Mouse (Mus musculus): ENCODE measurements around the gene Rhbdd2. TPM values are rescaled to one million over a fixed set of nuclear protein-coding genes. Genes with fewer than 3 reads are reported as not detected.

Rhbdd2 gene
- polyA plus RNA-seq, 1 experiment: 13.9 TPM

DNA sequence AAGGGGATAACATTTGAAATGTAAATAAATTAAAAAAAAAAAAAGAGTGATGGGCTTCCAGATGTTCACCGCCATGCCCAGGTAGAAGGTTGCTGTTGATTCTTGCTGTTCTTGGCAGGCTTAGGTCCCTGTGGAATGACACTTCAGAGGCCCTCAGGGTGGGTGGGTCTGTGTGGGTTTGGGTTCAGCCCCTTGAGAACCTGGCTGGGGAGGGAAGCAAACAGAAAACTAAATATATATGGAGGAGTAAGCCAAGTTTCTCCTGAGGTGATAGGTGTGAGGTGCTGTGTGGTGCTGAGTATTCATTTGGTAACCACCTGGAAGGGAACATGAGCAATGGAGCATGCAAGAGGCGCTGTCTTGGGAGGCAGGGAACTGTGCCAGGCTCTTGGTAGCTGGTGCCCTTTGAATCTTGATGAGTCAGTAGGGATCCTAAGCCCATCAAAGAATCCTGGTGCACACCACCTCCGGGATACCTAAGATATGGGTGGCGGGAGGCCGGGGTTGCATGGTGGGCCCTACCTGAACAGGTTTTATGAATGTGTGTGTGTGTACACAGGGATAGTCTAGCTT is 60.9 kb downstream of the Rhbdd2 start:
- TF ChIP-seq POLR2A (IDR thresholded peaks at IDR 0.05; ENCODE audit: borderline replicate concordance, low read depth, low read length) (no peak), CTCF (IDR thresholded peaks at IDR 0.05; ENCODE audit: low read depth, low read length) (no peak)
- peaks cover 14% of the 10 kb centered on the region for H3K4me1 ChIP-seq (ENCODE audit: control insufficient read depth, insufficient read depth, low read length)
- H3K4me3 ChIP-seq (ENCODE audit: insufficient read depth, low read length): no peak overlapping the region
- no peak overlapping the region for H3K27ac ChIP-seq (ENCODE audit: insufficient read depth, low read depth, low read length)

DNA sequence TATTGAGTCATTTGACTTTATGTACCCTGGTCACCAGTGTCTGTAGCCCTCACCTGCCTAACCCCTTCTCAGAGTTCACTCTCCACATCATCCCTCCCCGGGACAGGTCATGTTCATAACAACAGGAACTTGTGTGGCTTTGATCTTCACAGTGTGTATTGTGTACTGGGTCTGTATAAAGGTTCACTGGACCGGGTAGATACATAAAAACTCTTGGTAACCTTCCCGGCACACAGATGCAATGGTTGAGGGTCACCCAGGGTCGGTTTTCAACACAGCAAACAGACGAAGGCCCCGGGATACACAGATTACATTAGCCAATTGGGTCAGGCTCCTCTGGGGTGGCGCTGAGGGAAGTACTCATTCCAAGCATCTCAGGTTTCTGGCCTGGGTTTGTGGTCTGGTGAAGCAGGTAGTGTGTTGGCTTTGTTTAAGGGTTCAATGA is 62.9 kb downstream of the Rhbdd2 start:
- no peak overlapping the region for H3K4me3 ChIP-seq (ENCODE audit: insufficient read depth, low read length)
- peaks cover 15% of the 10 kb centered on the region for H3K4me1 ChIP-seq (ENCODE audit: control insufficient read depth, insufficient read depth, low read length)
- no peak overlapping the region for H3K27ac ChIP-seq (ENCODE audit: insufficient read depth, low read depth, low read length)
- TF ChIP-seq CTCF (IDR thresholded peaks at IDR 0.05; ENCODE audit: low read depth, low read length) (no peak), POLR2A (IDR thresholded peaks at IDR 0.05; ENCODE audit: borderline replicate concordance, low read depth, low read length) (no peak)

Other genes starting within 250 kb of the Rhbdd2 start
- 15.0 and 17.5 TPM in 2 replicates for gene Pom121, start 238.1 kb upstream of the Rhbdd2 start, polyA plus RNA-seq (2012; ENCODE audit: insufficient read depth, insufficient read length, missing spikeins)
- 50.3 and 59.5 TPM in 2 replicates for gene Hip1, start 87.5 kb upstream of the Rhbdd2 start, polyA plus RNA-seq (2012; ENCODE audit: insufficient read depth, insufficient read length, missing spikeins)
- not detected in 2 replicates for gene Ccl26, start 69.0 kb upstream of the Rhbdd2 start, polyA plus RNA-seq (2012; ENCODE audit: insufficient read depth, insufficient read length, missing spikeins)
- 0.71 and 1.1 TPM in 2 replicates for gene Ccl24, start 59.6 kb upstream of the Rhbdd2 start, polyA plus RNA-seq (2012; ENCODE audit: insufficient read depth, insufficient read length, missing spikeins)
- gene Por, start 37.4 kb downstream of the Rhbdd2 start, polyA plus RNA-seq (2012; ENCODE audit: insufficient read depth, insufficient read length, missing spikeins): 69.1 and 83.9 TPM in 2 replicates
- gene Tmem120a, start 111.8 kb downstream of the Rhbdd2 start, polyA plus RNA-seq (2012; ENCODE audit: insufficient read depth, insufficient read length, missing spikeins): 37.1 and 41.5 TPM in 2 replicates
- 0.72 and 0.83 TPM in 2 replicates for gene Styxl1, start 145.8 kb downstream of the Rhbdd2 start, polyA plus RNA-seq (2012; ENCODE audit: insufficient read depth, insufficient read length, missing spikeins)
- 92.1 and 126 TPM in 2 replicates for gene Mdh2, start 145.9 kb downstream of the Rhbdd2 start, polyA plus RNA-seq (2012; ENCODE audit: insufficient read depth, insufficient read length, missing spikeins)
- gene Srrm3, start 174.3 kb downstream of the Rhbdd2 start, polyA plus RNA-seq (2012; ENCODE audit: insufficient read depth, insufficient read length, missing spikeins): not detected in 2 replicates